Mouse (Mus musculus): Measurements from ENCODE around the gene Gm4064.
"Not testable (repeated sequence)": the region's sequence is repeated elsewhere in the genome, so short reads cannot be mapped to it uniquely, and the experiment has no call there.

Gene Gm4064

GRCm38 (mm10) chrY:2796105-2796504 is at the start of gene Gm4064:
Gene Gm4064 (minus strand): TSS chrY:2796205.
- DNase-seq (ENCODE audit: low read depth, low spot score) = not testable (repeated sequence)

- DNase-seq (ENCODE audit: low read depth, low spot score) = not testable (repeated sequence)
These were observed 34.4 kb upstream of the Gm4064 start, which contains the start of the genes Rbmy and Gm10256 for GRCm38 (mm10) chrY:2830380-2830779. Gene Rbmy (plus strand): TSS chrY:2830680. Gene Gm10256 (plus strand): TSS chrY:2830699.
